Mouse (Mus musculus): ENCODE results near the gene Kctd4. TPM values are rescaled to one million over a fixed set of nuclear protein-coding genes. Genes with fewer than 3 reads are reported as not detected.
"Not testable (repeated sequence)": the region's sequence is repeated elsewhere in the genome, so short reads cannot be mapped to it uniquely, and the experiment has no call there.

Kctd4 gene
- 2.2 and 2.8 TPM in 2 replicates for polyA plus RNA-seq (2016; fragmentation: Nextera tagmentation; extraction: Ambion mirVana)

GRCm38 (mm10) chr14:75954766-75955165 lies at the start of gene Kctd4:
Kctd4 (plus strand) TSS chr14:75955009.
- 88% methylated on average over 7 of the region's 7 CpGs for WGBS
- no peaks in the 10 kb centered on the region for H3K4me1 ChIP-seq
- no peaks in the 10 kb centered on the region for H3K36me3 ChIP-seq
- H3K27me3 ChIP-seq = no peaks in the 10 kb centered on the region
- no peak within 1 kb of the TSS for H3K4me2 ChIP-seq (replicated peaks)
- no peak within 1 kb of the TSS for H3K9ac ChIP-seq (replicated peaks)
- no peak within 1 kb of the TSS for H3K4me3 ChIP-seq
- H3K9me3 ChIP-seq = no peaks in the 10 kb centered on the region
- no peak for ATAC-seq (ENCODE audit: low FRiP score, low read depth)
- no peak within 1 kb of the TSS for H3K27ac ChIP-seq (replicated peaks)

- Histone ChIP-seq H3K9ac (replicated peaks) (no peak overlapping the region), H3K4me1 (peaks cover 4% of the 10 kb centered on the region; the same call in 1 of the 2 replicates), H3K27me3 (no peaks in the 10 kb centered on the region), H3K36me3 (peaks cover 19% of the 10 kb centered on the region), H3K4me2 (replicated peaks) (no peak overlapping the region), H3K9me3 (no peaks in the 10 kb centered on the region), H3K27ac (replicated peaks) (no peak overlapping the region), H3K4me3 (no peak overlapping the region)
- no peak for ATAC-seq (ENCODE audit: low FRiP score, low read depth)
- 93% methylated on average over 8 of the region's 8 CpGs for WGBS
Observed at GRCm38 (mm10) chr14:75906931-75907330, 47.9 kb upstream of the Kctd4 start.

GRCm38 (mm10) chr14:75911968-75912367 lies 42.8 kb upstream of the Kctd4 start:
- no peak overlapping the region for H3K4me3 ChIP-seq
- 72% methylated on average over 6 of the region's 6 CpGs for WGBS
- ATAC-seq (ENCODE audit: low FRiP score, low read depth) = no peak
- H3K9ac ChIP-seq (replicated peaks) = no peak overlapping the region
- no peaks in the 10 kb centered on the region for H3K36me3 ChIP-seq
- no peak overlapping the region for H3K4me2 ChIP-seq (replicated peaks)
- H3K9me3 ChIP-seq = no peaks in the 10 kb centered on the region
- peak overlapping the region; percentile 42 for H3K27ac ChIP-seq (replicated peaks)
- no peaks in the 10 kb centered on the region for H3K27me3 ChIP-seq
- H3K4me1 ChIP-seq = peaks cover 6% of the 10 kb centered on the region; the same call in 1 of the 2 replicates

GRCm38 (mm10) chr14:75912665-75913064 lies 42.1 kb upstream of the Kctd4 start:
- H3K27ac ChIP-seq (replicated peaks) = no peak overlapping the region
- ATAC-seq (ENCODE audit: low FRiP score, low read depth) = no peak

GRCm38 (mm10) chr14:75923314-75924052 lies 31.3 kb upstream of the Kctd4 start:
- Histone ChIP-seq H3K4me2 (replicated peaks) (no peak overlapping the region), H3K4me1 (peaks cover 14% of the 10 kb centered on the region), H3K27me3 (no peaks in the 10 kb centered on the region), H3K4me3 (no peak overlapping the region), H3K27ac (replicated peaks) (peak overlapping the region; percentile 49; the same call in 1 of the 2 replicates), H3K9me3 (no peaks in the 10 kb centered on the region), H3K9ac (replicated peaks) (no peak overlapping the region), H3K36me3 (no peaks in the 10 kb centered on the region)
- no peak for ATAC-seq (ENCODE audit: low FRiP score, low read depth)
- 74% methylated on average over 1 of the region's 1 CpGs for WGBS

More at GRCm38 (mm10) chr14:75912665-75913064, 42.1 kb upstream of the Kctd4 start:
- no peak overlapping the region for H3K9ac ChIP-seq (replicated peaks)
- H3K27me3 ChIP-seq = no peaks in the 10 kb centered on the region
- H3K4me1 ChIP-seq = peaks cover 6% of the 10 kb centered on the region; the same call in 1 of the 2 replicates
- no peak overlapping the region for H3K4me3 ChIP-seq
- 87% methylated on average over 2 of the region's 2 CpGs for WGBS
- no peak overlapping the region for H3K4me2 ChIP-seq (replicated peaks)
- no peaks in the 10 kb centered on the region for H3K9me3 ChIP-seq
- no peaks in the 10 kb centered on the region for H3K36me3 ChIP-seq

- H3K4me2 ChIP-seq (replicated peaks); H3K4me3 ChIP-seq; H3K36me3 ChIP-seq; H3K4me1 ChIP-seq; H3K9me3 ChIP-seq; ATAC-seq (ENCODE audit: low FRiP score, low read depth); H3K9ac ChIP-seq (replicated peaks); H3K27me3 ChIP-seq; H3K27ac ChIP-seq (replicated peaks): not testable (repeated sequence)
- 91% methylated on average over 8 of the region's 8 CpGs for WGBS
Observed at GRCm38 (mm10) chr14:75929713-75930112, 25.1 kb upstream of the Kctd4 start.

- no peak overlapping the region for H3K4me2 ChIP-seq (replicated peaks)
- no peak for ATAC-seq (ENCODE audit: low FRiP score, low read depth)
- H3K9me3 ChIP-seq = no peaks in the 10 kb centered on the region
- no peak overlapping the region for H3K9ac ChIP-seq (replicated peaks)
- no peaks in the 10 kb centered on the region for H3K27me3 ChIP-seq
- WGBS = 93% methylated on average over 23 of the region's 23 CpGs
- H3K27ac ChIP-seq (replicated peaks) = no peak overlapping the region
- no peak overlapping the region for H3K4me3 ChIP-seq
- 0 out of 2 replicates have a peak, but pooled peaks cover 8% of the 10 kb centered on the region for H3K4me1 ChIP-seq
- H3K36me3 ChIP-seq = no peaks in the 10 kb centered on the region
Observed at GRCm38 (mm10) chr14:75931266-75931665, 23.5 kb upstream of the Kctd4 start.

GRCm38 (mm10) chr14:75934359-75934758 lies 20.4 kb upstream of the Kctd4 start:
- Histone ChIP-seq H3K27me3 (no peaks in the 10 kb centered on the region), H3K36me3 (no peaks in the 10 kb centered on the region), H3K4me3 (no peak overlapping the region), H3K9me3 (no peaks in the 10 kb centered on the region), H3K27ac (replicated peaks) (no peak overlapping the region), H3K4me2 (replicated peaks) (no peak overlapping the region), H3K4me1 (no peaks in the 10 kb centered on the region), H3K9ac (replicated peaks) (no peak overlapping the region)
- WGBS = 84% methylated on average over 2 of the region's 2 CpGs
- ATAC-seq (ENCODE audit: low FRiP score, low read depth) = no peak

- Histone ChIP-seq H3K4me2 (replicated peaks) (no peak overlapping the region), H3K9me3 (no peaks in the 10 kb centered on the region), H3K27me3 (no peaks in the 10 kb centered on the region), H3K4me3 (no peak overlapping the region), H3K27ac (replicated peaks) (no peak overlapping the region), H3K9ac (replicated peaks) (no peak overlapping the region), H3K4me1 (no peaks in the 10 kb centered on the region), H3K36me3 (no peaks in the 10 kb centered on the region)
- ATAC-seq (ENCODE audit: low FRiP score, low read depth) = no peak
- WGBS = 81% methylated on average over 1 of the region's 1 CpGs
Observed at GRCm38 (mm10) chr14:75937714-75938113, 17.1 kb upstream of the Kctd4 start.

- no peaks in the 10 kb centered on the region for H3K9me3 ChIP-seq
- no peaks in the 10 kb centered on the region for H3K36me3 ChIP-seq
- H3K4me3 ChIP-seq = no peak overlapping the region
- 98% methylated on average over 1 of the region's 1 CpGs for WGBS
- H3K27me3 ChIP-seq = no peaks in the 10 kb centered on the region
- no peak overlapping the region for H3K9ac ChIP-seq (replicated peaks)
- ATAC-seq (ENCODE audit: low FRiP score, low read depth) = no peak
- no peaks in the 10 kb centered on the region for H3K4me1 ChIP-seq
- no peak overlapping the region for H3K4me2 ChIP-seq (replicated peaks)
- no peak overlapping the region for H3K27ac ChIP-seq (replicated peaks)
Observed at GRCm38 (mm10) chr14:75941500-75941899, 13.3 kb upstream of the Kctd4 start.

- H3K27ac ChIP-seq (replicated peaks) = no peak overlapping the region
Observed at GRCm38 (mm10) chr14:75942365-75942764, 12.4 kb upstream of the Kctd4 start.

GRCm38 (mm10) chr14:75947674-75948073 lies 7.1 kb upstream of the Kctd4 start:
- H3K9me3 ChIP-seq = no peaks in the 10 kb centered on the region
- WGBS = 52% methylated on average over 3 of the region's 3 CpGs
- no peaks in the 10 kb centered on the region for H3K36me3 ChIP-seq
- H3K27ac ChIP-seq (replicated peaks) = no peak overlapping the region
- H3K27me3 ChIP-seq = no peaks in the 10 kb centered on the region
- no peak for ATAC-seq (ENCODE audit: low FRiP score, low read depth)
- H3K9ac ChIP-seq (replicated peaks) = no peak overlapping the region
- H3K4me3 ChIP-seq = no peak overlapping the region
- no peak overlapping the region for H3K4me2 ChIP-seq (replicated peaks)
- peaks cover 3% of the 10 kb centered on the region; the same call in 1 of the 2 replicates for H3K4me1 ChIP-seq

More at GRCm38 (mm10) chr14:75942365-75942764, 12.4 kb upstream of the Kctd4 start:
- ATAC-seq (ENCODE audit: low FRiP score, low read depth) = no peak
- Histone ChIP-seq H3K4me2 (replicated peaks) (no peak overlapping the region), H3K4me1 (no peaks in the 10 kb centered on the region), H3K36me3 (no peaks in the 10 kb centered on the region), H3K9me3 (no peaks in the 10 kb centered on the region), H3K9ac (replicated peaks) (no peak overlapping the region), H3K27me3 (no peaks in the 10 kb centered on the region), H3K4me3 (no peak overlapping the region)
- 94% methylated on average over 3 of the region's 3 CpGs for WGBS
